Mouse (Mus musculus) thymus, adult 2 months (tissue): ENCODE results near the gene Smad3.

ENCODE experiments used
- CTCF ChIP-seq: fragments of 200-500 bp; IDR thresholded peaks from 2 replicates; pipeline ENCODE4 v1.5.1; 2012; ENCODE audit warnings: mild to moderate bottlenecking, control low read depth, low read length, moderate library complexity, borderline replicate concordance; ENCODE audit not compliant: control insufficient read depth, poor library complexity, insufficient read depth; ENCODE audit errors: extremely low read depth
- POLR2A ChIP-seq: fragments of 200-500 bp; IDR thresholded peaks from 2 replicates; pipeline ENCODE4 v1.6.1; 2012; ENCODE audit warnings: mild to moderate bottlenecking, low read length, control low read depth, moderate library complexity; ENCODE audit not compliant: control insufficient read depth, poor library complexity, insufficient read depth; ENCODE audit errors: extremely low read depth

DNA sequence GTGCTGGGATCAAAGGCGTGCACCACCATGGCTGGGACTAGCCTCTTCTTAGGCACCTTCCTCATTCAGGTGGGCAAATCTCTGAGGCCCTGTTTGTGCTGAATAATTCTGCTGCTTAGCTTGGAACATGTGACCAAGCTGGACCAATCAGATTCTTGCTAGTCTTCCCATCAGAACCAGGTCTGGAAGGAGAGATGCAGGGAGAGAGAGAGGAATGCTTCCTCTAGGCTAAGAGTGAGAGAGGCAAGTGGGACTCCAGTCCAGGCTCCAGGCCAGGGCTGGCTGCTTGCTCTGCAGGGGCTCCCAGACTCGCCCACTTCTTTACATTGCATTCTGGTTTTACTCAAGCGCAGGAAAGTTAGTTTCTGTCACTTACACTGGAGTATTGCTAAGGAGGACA is 47.1 kb upstream of the Smad3 start:
- TF ChIP-seq CTCF (no peak), POLR2A (no peak)
